Mouse (Mus musculus) MEL (cell line): Measurements from ENCODE around the gene Cgrrf1.

Source experiments
- CTCF ChIP-seq, 3 experiments: IDR thresholded peaks in 2 of 3; conservative IDR thresholded peaks in 1 of 3; 2 replicates each; pipeline ENCODE4 v1.5.1; 2011 to 2012; ENCODE audit warnings: low read length in 3 of 3, low read depth in 2 of 3, mild to moderate bottlenecking in 2 of 3, improper control_type of control experiment in 1 of 3, inconsistent platforms in 1 of 3, mixed read lengths in 1 of 3, moderate library complexity in 1 of 3; ENCODE audit not compliant: control insufficient read depth in 1 of 3, insufficient read depth in 1 of 3, poor library complexity in 1 of 3, severe bottlenecking in 1 of 3
- ELF1 ChIP-seq: IDR thresholded peaks from 2 replicates; pipeline ENCODE4 v1.6.1; 2014; ENCODE audit warnings: low read depth, mild to moderate bottlenecking, inconsistent platforms, low read length, improper control_type of control experiment, moderate library complexity
- EP300 ChIP-seq, 2 experiments: IDR thresholded peaks; 2 replicates each; pipeline ENCODE4 v1.6.1; 2011; ENCODE audit warnings: improper control_type of control experiment in 2 of 2, low read length in 2 of 2, low read depth in 1 of 2, mild to moderate bottlenecking in 1 of 2
- GATA1 ChIP-seq: IDR thresholded peaks from 2 replicates; pipeline ENCODE4 v1.6.1; 2011; ENCODE audit warnings: low read depth, low read length, improper control_type of control experiment
- NELFE ChIP-seq: IDR thresholded peaks from 2 replicates; pipeline ENCODE4 v1.6.1; 2011; ENCODE audit warnings: low read depth, low read length, improper control_type of control experiment
- NRF1 ChIP-seq: IDR thresholded peaks from 2 replicates; pipeline ENCODE4 v1.6.1; 2014; ENCODE audit warnings: low read depth, mild to moderate bottlenecking, inconsistent platforms, low read length, improper control_type of control experiment, moderate library complexity; ENCODE audit not compliant: poor library complexity, insufficient read depth, severe bottlenecking
- TBP ChIP-seq: IDR thresholded peaks from 2 replicates; pipeline ENCODE4 v1.8.0; 2011; ENCODE audit warnings: low read depth, low read length, improper control_type of control experiment

DNA sequence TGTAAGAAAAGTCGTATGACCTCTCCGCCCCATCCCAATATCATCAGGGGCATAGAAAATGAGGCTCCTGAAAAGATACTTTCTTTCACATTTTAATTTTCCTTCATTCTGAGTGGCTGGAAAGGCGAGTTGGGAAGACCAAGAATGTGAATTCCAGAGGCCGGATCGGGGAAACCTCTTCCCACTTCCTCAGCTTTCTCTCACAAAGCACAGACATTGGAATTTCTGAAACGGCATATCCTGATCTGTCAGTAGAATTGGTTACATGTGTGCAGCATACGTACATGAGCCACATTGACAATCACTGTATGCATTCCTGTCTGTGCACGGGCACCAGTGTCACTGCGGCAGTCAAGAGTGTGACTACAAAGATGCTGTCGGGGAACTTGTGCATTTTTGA is 62.0 kb downstream of the Cgrrf1 start:
- TF ChIP-seq GATA1 (no peak), CTCF (IDR thresholded peaks at IDR 0.05 in 2 of 3, conservative IDR thresholded peaks at IDR 0.05 in 1 of 3; ENCODE audit: control insufficient read depth in 1 of 3, insufficient read depth in 1 of 3, low read depth in 2 of 3, low read length in 3 of 3, poor library complexity in 1 of 3, severe bottlenecking in 1 of 3) (no peak), TBP (no peak), EP300 (IDR thresholded peaks at IDR 0.05; ENCODE audit: low read depth in 1 of 2, low read length in 2 of 2) (no peak), NELFE (no peak), ELF1 (no peak), NRF1 (no peak)
